ENCODE assay signal across 14 mouse cellular contexts in genomic region chr9:97133178-97133577, GRCm38 (mm10). TPM values are rescaled to one million over a fixed set of nuclear protein-coding genes. Genes with fewer than 3 reads are reported as not detected.
DNase-seq lines count a peak whose midpoint lies in the region; ATAC-seq and TF ChIP-seq lines count a peak whose summit lies in the region.
"Had no signal": no experiment of that assay in that cellular context is flagged by ENCODE, and none has a peak within 500 bp of the region (broad histone marks: within the 10 kb centered on the region; RNA-seq: fewer than 3 reads in every experiment).

No protein-coding gene starts in this region.

- 72% methylated on average over 8 of the region's 8 CpGs for WGBS in hindbrain, embryonic 16.5 days

- H3K4me2 ChIP-seq in hindbrain, embryonic 16.5 days (ENCODE audit: low read length): no peak overlapping the region
- H3K4me2 ChIP-seq: neural tube, embryonic 13.5 days had no signal

- ATAC-seq in monocyte, adult 5-6 weeks (replicated peaks; ENCODE audit: insufficient number of reproducible peaks, low FRiP score, low TSS enrichment, poor library complexity, severe bottlenecking): no peak
- no peak for ATAC-seq in hindbrain, embryonic 16.5 days

- no peaks in the 10 kb centered on the region for H3K27me3 ChIP-seq in E14TG2a.4 (ENCODE audit: insufficient read depth, low read length)
- H3K27me3 ChIP-seq in hindbrain, embryonic 16.5 days (replicated peaks; ENCODE audit: control insufficient read depth, insufficient read depth, low read length): no peaks in the 10 kb centered on the region
- H3K27me3 ChIP-seq: neural tube, embryonic 13.5 days had no signal

- H3K27ac ChIP-seq in hindbrain, embryonic 16.5 days (ENCODE audit: low read depth, low read length): no peak overlapping the region
- H3K27ac ChIP-seq: forebrain, embryonic 10.5 days; neural tube, embryonic 13.5 days had no signal

- no peaks in the 10 kb centered on the region for H3K36me3 ChIP-seq in E14TG2a.4 (ENCODE audit: insufficient read depth, low read length)
- no peaks in the 10 kb centered on the region for H3K36me3 ChIP-seq in hindbrain, embryonic 16.5 days (ENCODE audit: control insufficient read depth, insufficient read depth, low read length)
- H3K36me3 ChIP-seq: forebrain, embryonic 10.5 days; neural tube, embryonic 13.5 days had no signal

- intact Hi-C loops in left cerebral cortex, postnatal 36 days (cut with DNase I): no loop called here

- H3K9me3 ChIP-seq in E14TG2a.4 (ENCODE audit: low read length): no peaks in the 10 kb centered on the region
- 0 out of 2 replicates have a peak, but pooled peaks cover 3% of the 10 kb centered on the region for H3K9me3 ChIP-seq in hindbrain, embryonic 16.5 days (ENCODE audit: control insufficient read depth, low read length)
- H3K9me3 ChIP-seq: forebrain, embryonic 10.5 days had no signal

- DNase-seq in R1 (ENCODE audit: low read depth, low spot score): peak; percentile 87
- DNase-seq in kidney, postnatal 14 days: peak; percentile 91
- DNase-seq in lung, postnatal 10 days: peak; percentile 62
- no peak for DNase-seq in thymus, postnatal 4 days
- DNase-seq in left cerebral cortex, postnatal 36 days (ENCODE audit: low spot score in 2 of 2): no peak
- DNase-seq: cerebellum, adult 2 months; heart, postnatal 10 days; midbrain, embryonic 14.5 days; right cerebral cortex, postnatal 25 days had no signal

- peaks cover 13% of the 10 kb centered on the region for H3K4me1 ChIP-seq in E14TG2a.4 (replicated peaks; ENCODE audit: low read depth, low read length)
- H3K4me1 ChIP-seq in hindbrain, embryonic 16.5 days (ENCODE audit: control insufficient read depth, insufficient read depth, low read depth, low read length): no peaks in the 10 kb centered on the region
- H3K4me1 ChIP-seq: forebrain, embryonic 10.5 days; neural tube, embryonic 13.5 days had no signal

- no peak for TF ChIP-seq CTCF in E14TG2a.4 (conservative IDR thresholded peaks at IDR 0.05; ENCODE audit: low read length)

- H3K9ac ChIP-seq in hindbrain, embryonic 16.5 days (ENCODE audit: low read depth, low read length): no peak overlapping the region
- H3K9ac ChIP-seq: neural tube, embryonic 13.5 days had no signal

- H3K4me3 ChIP-seq in E14TG2a.4 (replicated peaks; ENCODE audit: low read length): peak overlapping the region; percentile 41; the same call in 1 of the 2 replicates
- H3K4me3 ChIP-seq in hindbrain, embryonic 16.5 days (ENCODE audit: low read length): no peak overlapping the region
- H3K4me3 ChIP-seq: forebrain, embryonic 10.5 days; neural tube, embryonic 13.5 days had no signal

RNA-seq across cellular contexts. Expression of gene Slc25a36, which starts 22.2 kb away (rescaled TPM):
- 80.7 to 89.0 TPM (median 86.6 TPM) in 3 replicates for total RNA-seq in monocyte, adult 5-6 weeks (2017)
- 66.9 and 70.2 TPM in 2 replicates for polyA plus RNA-seq in hindbrain, embryonic 16.5 days (2015; fragmentation: Nextera tagmentation; extraction: Ambion mirVana)
- 10 to 100 TPM; 59.0 to 86.8 TPM for total RNA-seq in left cerebral cortex, postnatal 36 days (2021)

Comparison
In these comparisons a context has a peak if more than half of its experiments do, and no peak if none do; other contexts are left out.
1. DNase-seq: peak in R1 (single experiment), kidney, postnatal 14 days (single experiment) and lung, postnatal 10 days (single experiment); none in thymus, postnatal 4 days (single experiment) and left cerebral cortex, postnatal 36 days (0 of 2).